11 mouse cellular contexts compared by ENCODE assay signal in genomic region chr10:23686969-23687368, GRCm38 (mm10).
DNase-seq lines count a peak whose midpoint lies in the region; ATAC-seq and TF ChIP-seq lines count a peak whose summit lies in the region.
"Had no signal": no experiment of that assay in that cellular context is flagged by ENCODE, and none has a peak within 500 bp of the region (broad histone marks: within the 10 kb centered on the region; RNA-seq: fewer than 3 reads in every experiment).

No protein-coding gene starts in this region.

- peak overlapping the region; percentile 5; the same call in 1 of the 2 replicates for H3K4me2 ChIP-seq in forebrain, embryonic 15.5 days (replicated peaks)
- no peak overlapping the region for H3K4me2 ChIP-seq in forebrain, embryonic 13.5 days
- H3K4me2 ChIP-seq in midbrain, postnatal 0 days (ENCODE audit: low read depth, low read length, poor library complexity, severe bottlenecking): no peak overlapping the region
- H3K4me2 ChIP-seq: midbrain, embryonic 12.5 days had no signal

- intact Hi-C loops in left cerebral cortex, postnatal 14 days (cut with DNase I): no loop called here
- intact Hi-C loops in heart, postnatal 10 days (cut with DNase I): no loop called here

- peaks cover 8% of the 10 kb centered on the region for H3K4me1 ChIP-seq in forebrain, embryonic 15.5 days
- H3K4me1 ChIP-seq in forebrain, embryonic 13.5 days: no peaks in the 10 kb centered on the region
- H3K4me1 ChIP-seq in midbrain, postnatal 0 days (ENCODE audit: insufficient read depth, low read length): no peaks in the 10 kb centered on the region
- H3K4me1 ChIP-seq: midbrain, embryonic 12.5 days had no signal

- H3K4me3 ChIP-seq in forebrain, embryonic 15.5 days: 0 out of 2 replicates have a peak overlapping the region, but pooled peaks have one; percentile 8
- no peak overlapping the region for H3K4me3 ChIP-seq in forebrain, embryonic 13.5 days
- H3K4me3 ChIP-seq in midbrain, postnatal 0 days (ENCODE audit: low read depth, low read length): no peak overlapping the region
- H3K4me3 ChIP-seq: erythroblast, embryonic 14.5 days; midbrain, embryonic 12.5 days had no signal

- WGBS in forebrain, embryonic 15.5 days: 36% methylated on average over 10 of the region's 10 CpGs
- 53% methylated on average over 10 of the region's 10 CpGs for WGBS in forebrain, embryonic 13.5 days
- 70% methylated on average over 10 of the region's 10 CpGs for WGBS in midbrain, postnatal 0 days

- peak; percentile 54 for ATAC-seq in forebrain, embryonic 15.5 days (replicated peaks)
- ATAC-seq in forebrain, embryonic 13.5 days: no peak
- no peak for ATAC-seq in midbrain, postnatal 0 days (ENCODE audit: low FRiP score)

- H3K9me3 ChIP-seq in forebrain, embryonic 15.5 days: no peaks in the 10 kb centered on the region
- H3K9me3 ChIP-seq in forebrain, embryonic 13.5 days (replicated peaks): no peaks in the 10 kb centered on the region
- H3K9me3 ChIP-seq in midbrain, postnatal 0 days (ENCODE audit: low read length): no peaks in the 10 kb centered on the region
- H3K9me3 ChIP-seq: midbrain, embryonic 12.5 days had no signal

- no peak overlapping the region for H3K9ac ChIP-seq in forebrain, embryonic 15.5 days (replicated peaks)
- H3K9ac ChIP-seq in forebrain, embryonic 13.5 days: no peak overlapping the region
- no peak overlapping the region for H3K9ac ChIP-seq in midbrain, postnatal 0 days (replicated peaks; ENCODE audit: low read length, poor library complexity, severe bottlenecking)
- H3K9ac ChIP-seq: midbrain, embryonic 12.5 days had no signal

- TF ChIP-seq CTCF in midbrain, postnatal 0 days (IDR thresholded peaks at IDR 0.05): no peak

- no peaks in the 10 kb centered on the region for H3K27me3 ChIP-seq in forebrain, embryonic 15.5 days
- no peaks in the 10 kb centered on the region for H3K27me3 ChIP-seq in forebrain, embryonic 13.5 days
- H3K27me3 ChIP-seq in midbrain, postnatal 0 days (ENCODE audit: insufficient read depth, low read length): no peaks in the 10 kb centered on the region
- H3K27me3 ChIP-seq: midbrain, embryonic 12.5 days had no signal

- peak overlapping the region; percentile 31; the same call in 1 of the 2 replicates for H3K27ac ChIP-seq in forebrain, embryonic 15.5 days (replicated peaks)
- no peak overlapping the region for H3K27ac ChIP-seq in forebrain, embryonic 13.5 days
- no peak overlapping the region for H3K27ac ChIP-seq in midbrain, postnatal 0 days (ENCODE audit: low read depth, low read length)
- H3K27ac ChIP-seq: midbrain, embryonic 12.5 days had no signal

- peak; percentile 14 to 18 for DNase-seq in left cerebral cortex, postnatal 14 days (ENCODE audit: low spot score in 2 of 2)
- DNase-seq in left cerebral cortex, adult 8-10 months (ENCODE audit: low spot score in 2 of 2): no peak
- DNase-seq in heart, postnatal 10 days: peak; percentile 41 to 57
- peak; percentile 41 for DNase-seq in midbrain, postnatal 0 days (ENCODE audit: low spot score)
- no peak for DNase-seq in spleen, postnatal 36 days (ENCODE audit: low spot score in 2 of 2)
- DNase-seq in right cerebral cortex, postnatal 14 days: no peak
- DNase-seq: adrenal gland, postnatal 10 days had no signal

- no peaks in the 10 kb centered on the region for H3K36me3 ChIP-seq in forebrain, embryonic 15.5 days
- no peaks in the 10 kb centered on the region for H3K36me3 ChIP-seq in forebrain, embryonic 13.5 days (ENCODE audit: poor library complexity, severe bottlenecking)
- H3K36me3 ChIP-seq in midbrain, postnatal 0 days (ENCODE audit: insufficient read depth, low read length): no peaks in the 10 kb centered on the region
- H3K36me3 ChIP-seq: midbrain, embryonic 12.5 days had no signal

Comparison
In these comparisons a context has a peak if more than half of its experiments do, and no peak if none do; other contexts are left out.
1. DNase-seq: peak in left cerebral cortex, postnatal 14 days (2 of 2), heart, postnatal 10 days (2 of 2) and midbrain, postnatal 0 days (single experiment); none in left cerebral cortex, adult 8-10 months (0 of 2), spleen, postnatal 36 days (0 of 2) and right cerebral cortex, postnatal 14 days (single experiment).